Mouse (Mus musculus): ENCODE data around the gene Rapgef6. TPM values are rescaled to one million over a fixed set of nuclear protein-coding genes. Genes with fewer than 3 reads are reported as not detected.
A peak's percentile ranks its signal among the peaks of the same experiment; 100 is the strongest.
"Not testable (repeated sequence)": the region's sequence is repeated elsewhere in the genome, so short reads cannot be mapped to it uniquely, and the experiment has no call there.

The Rapgef6 gene
- polyA plus RNA-seq, 1 experiment from 2014 or later, result 26.4 TPM

DNA sequence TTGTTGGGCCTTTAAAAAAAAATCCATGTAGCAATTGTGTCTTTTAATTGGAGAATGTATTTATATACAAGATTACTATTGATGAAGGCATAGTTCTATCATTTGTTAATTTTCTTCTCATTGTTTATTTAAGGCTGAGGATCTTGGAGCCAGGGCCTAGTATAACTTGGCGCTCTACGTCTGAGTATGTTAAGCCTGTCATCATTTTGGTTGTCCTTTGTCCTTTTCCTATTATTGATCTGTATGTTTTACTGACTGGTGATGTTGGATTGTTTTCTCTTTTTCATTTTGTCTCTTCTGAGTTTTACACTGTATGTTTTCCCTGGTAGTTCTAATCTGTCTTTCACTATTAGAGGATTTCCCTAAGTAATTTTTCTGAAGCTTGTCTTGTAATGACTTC lies 52.1 kb downstream of the Rapgef6 start:
- Histone ChIP-seq H3K36me3 (no peaks in the 10 kb centered on the region), H3K4me2 (no peak overlapping the region), H3K9me3 (replicated peaks) (no peaks in the 10 kb centered on the region), H3K27me3 (replicated peaks) (no peaks in the 10 kb centered on the region), H3K4me1 (replicated peaks) (no peaks in the 10 kb centered on the region), H3K27ac (ENCODE audit: poor library complexity, severe bottlenecking) (no peak overlapping the region), H3K4me3 (no peak overlapping the region), H3K9ac (no peak overlapping the region)
- 93% methylated on average over 2 of the region's 2 CpGs for WGBS
- ATAC-seq (ENCODE audit: insufficient number of reproducible peaks, low FRiP score), result no peak

- Histone ChIP-seq H3K27me3 (replicated peaks) (no peaks in the 10 kb centered on the region), H3K4me1 (replicated peaks) (peaks cover 9% of the 10 kb centered on the region), H3K9ac (no peak overlapping the region), H3K36me3 (peaks cover 4% of the 10 kb centered on the region), H3K27ac (ENCODE audit: poor library complexity, severe bottlenecking) (peak overlapping the region; percentile 43), H3K4me2 (peak overlapping the region; percentile 26; the same call in 1 of the 2 replicates), H3K9me3 (replicated peaks) (no peaks in the 10 kb centered on the region), H3K4me3 (no peak overlapping the region)
- ATAC-seq (ENCODE audit: insufficient number of reproducible peaks, low FRiP score), result no peak
- WGBS, result 26% methylated on average over 3 of the region's 3 CpGs
These were observed 69.9 kb downstream of the Rapgef6 start for GRCm38 (mm10) chr11:54592585-54592984.

GRCm38 (mm10) chr11:54594049-54594448 lies 71.4 kb downstream of the Rapgef6 start:
- no peaks in the 10 kb centered on the region for H3K9me3 ChIP-seq (replicated peaks)
- H3K4me3 ChIP-seq, result no peak overlapping the region
- no peak overlapping the region for H3K27ac ChIP-seq (ENCODE audit: poor library complexity, severe bottlenecking)
- no peak overlapping the region for H3K4me2 ChIP-seq
- peaks cover 3% of the 10 kb centered on the region for H3K36me3 ChIP-seq
- 76% methylated on average over 2 of the region's 2 CpGs for WGBS
- H3K4me1 ChIP-seq (replicated peaks), result peaks cover 12% of the 10 kb centered on the region
- ATAC-seq (ENCODE audit: insufficient number of reproducible peaks, low FRiP score), result no peak
- H3K27me3 ChIP-seq (replicated peaks), result no peaks in the 10 kb centered on the region
- no peak overlapping the region for H3K9ac ChIP-seq

DNA sequence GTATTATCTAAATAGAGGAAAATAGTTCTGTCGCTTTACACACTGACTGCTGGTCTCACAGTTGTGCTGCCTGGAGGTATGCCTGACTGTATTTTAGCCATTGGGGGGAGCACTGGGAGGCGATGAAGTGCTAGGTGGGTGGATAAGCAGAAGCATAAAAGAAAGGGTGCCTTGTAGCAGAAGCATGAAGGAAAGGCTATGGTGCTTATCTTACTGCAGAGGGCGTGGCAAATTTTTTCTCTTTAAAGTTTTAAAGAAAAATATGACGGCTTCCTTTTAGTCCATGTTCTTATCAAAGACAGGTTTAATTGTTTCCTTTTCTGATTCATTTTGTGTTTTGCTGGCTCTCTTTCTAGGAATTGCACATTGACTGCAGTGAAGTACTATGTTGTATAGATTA lies 72.4 kb downstream of the Rapgef6 start:
- ATAC-seq (ENCODE audit: insufficient number of reproducible peaks, low FRiP score), result no peak
- 41% methylated on average over 4 of the region's 4 CpGs for WGBS

GRCm38 (mm10) chr11:54595905-54596555 lies 73.4 kb downstream of the Rapgef6 start:
- Histone ChIP-seq H3K4me3 (no peak overlapping the region), H3K9me3 (replicated peaks) (no peaks in the 10 kb centered on the region), H3K9ac (no peak overlapping the region), H3K27me3 (replicated peaks) (no peaks in the 10 kb centered on the region), H3K27ac (ENCODE audit: poor library complexity, severe bottlenecking) (no peak overlapping the region), H3K36me3 (no peaks in the 10 kb centered on the region), H3K4me1 (replicated peaks) (peaks cover 12% of the 10 kb centered on the region), H3K4me2 (no peak overlapping the region)
- 81% methylated on average over 8 of the region's 8 CpGs for WGBS
- no peak for ATAC-seq (ENCODE audit: insufficient number of reproducible peaks, low FRiP score)

More for the DNA sequence above, 72.4 kb downstream of the Rapgef6 start:
- no peaks in the 10 kb centered on the region for H3K9me3 ChIP-seq (replicated peaks)
- H3K4me2 ChIP-seq, result no peak overlapping the region
- H3K4me1 ChIP-seq (replicated peaks), result peaks cover 12% of the 10 kb centered on the region
- no peak overlapping the region for H3K9ac ChIP-seq
- no peak overlapping the region for H3K27ac ChIP-seq (ENCODE audit: poor library complexity, severe bottlenecking)
- no peaks in the 10 kb centered on the region for H3K27me3 ChIP-seq (replicated peaks)
- H3K36me3 ChIP-seq, result no peaks in the 10 kb centered on the region
- no peak overlapping the region for H3K4me3 ChIP-seq

DNA sequence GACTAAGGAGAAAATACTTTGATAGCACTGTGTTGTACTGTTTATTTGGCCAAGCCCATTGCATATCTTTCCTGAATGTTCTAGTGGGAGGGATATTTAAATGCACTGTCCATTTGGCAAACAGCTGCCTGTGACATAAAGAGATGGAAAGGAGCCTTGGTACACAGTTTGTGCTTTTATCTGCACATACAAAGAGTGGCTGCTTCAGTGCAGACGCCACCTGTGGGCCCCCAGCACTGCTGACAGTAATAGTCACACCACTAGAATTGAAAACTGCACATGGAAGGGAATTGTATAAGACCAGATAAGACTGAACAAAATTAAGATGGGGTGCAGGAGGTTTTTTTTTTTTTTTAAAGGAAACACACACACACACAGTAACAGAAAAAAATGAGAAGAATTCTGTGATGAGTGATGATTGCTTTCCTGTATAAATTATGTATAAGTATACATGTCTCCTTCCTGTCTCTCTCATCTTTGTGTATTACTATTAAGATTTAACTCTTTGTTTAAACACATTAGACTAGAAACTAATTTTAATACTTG lies 75.3 kb downstream of the Rapgef6 start:
- H3K9ac ChIP-seq, result no peak overlapping the region
- H3K9me3 ChIP-seq (replicated peaks), result no peaks in the 10 kb centered on the region
- ATAC-seq (ENCODE audit: insufficient number of reproducible peaks, low FRiP score), result no peak
- no peak overlapping the region for H3K4me2 ChIP-seq
- H3K36me3 ChIP-seq, result no peaks in the 10 kb centered on the region
- H3K27ac ChIP-seq (ENCODE audit: poor library complexity, severe bottlenecking), result no peak overlapping the region
- no peaks in the 10 kb centered on the region for H3K27me3 ChIP-seq (replicated peaks)
- WGBS, result 35% methylated on average over 1 of the region's 1 CpGs
- H3K4me1 ChIP-seq (replicated peaks), result peaks cover 13% of the 10 kb centered on the region
- no peak overlapping the region for H3K4me3 ChIP-seq

- Histone ChIP-seq H3K9me3 (replicated peaks) (no peaks in the 10 kb centered on the region), H3K27ac (ENCODE audit: poor library complexity, severe bottlenecking) (no peak overlapping the region), H3K4me2 (no peak overlapping the region), H3K4me3 (no peak overlapping the region), H3K36me3 (no peaks in the 10 kb centered on the region), H3K4me1 (replicated peaks) (peaks cover 8% of the 10 kb centered on the region), H3K9ac (no peak overlapping the region), H3K27me3 (replicated peaks) (no peaks in the 10 kb centered on the region)
- WGBS, result 61% methylated on average over 2 of the region's 2 CpGs
- ATAC-seq (ENCODE audit: insufficient number of reproducible peaks, low FRiP score), result no peak
These were observed 78.5 kb downstream of the Rapgef6 start for GRCm38 (mm10) chr11:54601121-54601520.

- not testable (repeated sequence) for H3K9ac ChIP-seq; H3K36me3 ChIP-seq; H3K27me3 ChIP-seq (replicated peaks); ATAC-seq (ENCODE audit: insufficient number of reproducible peaks, low FRiP score); H3K9me3 ChIP-seq (replicated peaks); H3K27ac ChIP-seq (ENCODE audit: poor library complexity, severe bottlenecking); H3K4me2 ChIP-seq; H3K4me3 ChIP-seq; H3K4me1 ChIP-seq (replicated peaks)
- whole genome bisulfite sequencing, result 69% methylated on average over 1 of the region's 1 CpGs
These were observed 80.1 kb downstream of the Rapgef6 start for GRCm38 (mm10) chr11:54602764-54603163.

GRCm38 (mm10) chr11:54604415-54604814 lies 81.8 kb downstream of the Rapgef6 start:
- Histone ChIP-seq H3K27me3 (replicated peaks) (no peaks in the 10 kb centered on the region), H3K9ac (no peak overlapping the region), H3K9me3 (replicated peaks) (no peaks in the 10 kb centered on the region), H3K4me1 (replicated peaks) (peaks cover 5% of the 10 kb centered on the region), H3K27ac (ENCODE audit: poor library complexity, severe bottlenecking) (no peak overlapping the region), H3K36me3 (no peaks in the 10 kb centered on the region), H3K4me2 (no peak overlapping the region), H3K4me3 (no peak overlapping the region)
- 88% methylated on average over 3 of the region's 3 CpGs for WGBS
- ATAC-seq (ENCODE audit: insufficient number of reproducible peaks, low FRiP score), result no peak

DNA sequence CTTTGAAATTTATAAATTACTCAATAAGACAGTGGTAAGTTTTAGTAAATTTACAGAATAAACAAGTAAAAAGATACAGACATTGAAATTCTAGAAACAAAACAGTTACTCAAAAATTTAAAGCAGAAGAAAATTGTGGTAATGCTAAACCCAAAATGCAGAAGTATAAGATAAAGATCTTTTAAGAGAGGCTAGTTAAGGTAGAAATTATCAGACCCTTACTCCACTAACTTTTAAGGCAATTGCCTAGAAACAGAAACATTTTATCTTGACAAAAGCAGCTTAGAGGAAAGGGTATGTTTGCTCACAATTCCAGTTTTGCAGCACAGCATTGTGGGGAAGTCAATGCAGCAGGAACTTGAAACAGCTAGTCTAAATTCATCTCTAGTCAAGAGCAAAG lies 91.0 kb downstream of the Rapgef6 start:
- H3K9me3 ChIP-seq (replicated peaks), result no peaks in the 10 kb centered on the region
- H3K4me1 ChIP-seq (replicated peaks), result no peaks in the 10 kb centered on the region
- no peak for ATAC-seq (ENCODE audit: insufficient number of reproducible peaks, low FRiP score)
- H3K36me3 ChIP-seq, result peaks cover 3% of the 10 kb centered on the region; the same call in 1 of the 2 replicates
- H3K4me2 ChIP-seq, result no peak overlapping the region
- no peak overlapping the region for H3K9ac ChIP-seq
- H3K27ac ChIP-seq (ENCODE audit: poor library complexity, severe bottlenecking), result no peak overlapping the region
- no peak overlapping the region for H3K4me3 ChIP-seq
- no peaks in the 10 kb centered on the region for H3K27me3 ChIP-seq (replicated peaks)

GRCm38 (mm10) chr11:54614560-54614959 lies 91.9 kb downstream of the Rapgef6 start:
- 90% methylated on average over 1 of the region's 1 CpGs for WGBS

GRCm38 (mm10) chr11:54618841-54619240 lies 96.2 kb downstream of the Rapgef6 start:
- H3K36me3 ChIP-seq, result peaks cover 3% of the 10 kb centered on the region; the same call in 1 of the 2 replicates
- no peak overlapping the region for H3K4me2 ChIP-seq
- no peak for ATAC-seq (ENCODE audit: insufficient number of reproducible peaks, low FRiP score)
- no peaks in the 10 kb centered on the region for H3K27me3 ChIP-seq (replicated peaks)
- 68% methylated on average over 2 of the region's 2 CpGs for WGBS
- H3K4me1 ChIP-seq (replicated peaks), result no peaks in the 10 kb centered on the region
- no peaks in the 10 kb centered on the region for H3K9me3 ChIP-seq (replicated peaks)
- no peak overlapping the region for H3K4me3 ChIP-seq
- no peak overlapping the region for H3K9ac ChIP-seq
- H3K27ac ChIP-seq (ENCODE audit: poor library complexity, severe bottlenecking), result no peak overlapping the region

More at GRCm38 (mm10) chr11:54614560-54614959, 91.9 kb downstream of the Rapgef6 start:
- H3K9me3 ChIP-seq (replicated peaks), result no peaks in the 10 kb centered on the region
- H3K36me3 ChIP-seq, result peaks cover 3% of the 10 kb centered on the region; the same call in 1 of the 2 replicates
- no peaks in the 10 kb centered on the region for H3K4me1 ChIP-seq (replicated peaks)
- no peak overlapping the region for H3K9ac ChIP-seq
- no peak for ATAC-seq (ENCODE audit: insufficient number of reproducible peaks, low FRiP score)
- H3K27me3 ChIP-seq (replicated peaks), result no peaks in the 10 kb centered on the region
- H3K27ac ChIP-seq (ENCODE audit: poor library complexity, severe bottlenecking), result no peak overlapping the region
- H3K4me3 ChIP-seq, result no peak overlapping the region
- H3K4me2 ChIP-seq, result no peak overlapping the region

Data from heart, embryonic 12.5 days (tissue).